Mouse (Mus musculus) brown adipose tissue, adult 24 weeks (tissue): ENCODE measurements around the gene Med11. TPM values are rescaled to one million over a fixed set of nuclear protein-coding genes. Genes with fewer than 3 reads are reported as not detected.
"Not testable (repeated sequence)": the region's sequence is repeated elsewhere in the genome, so short reads cannot be mapped to it uniquely, and the experiment has no call there.

Source experiments
- H3K27ac ChIP-seq: fragments of 200-500 bp; replicated peaks from 2 replicates; pipeline ENCODE4 v1.5.1; 2012; ENCODE audit warnings: low read depth, mild to moderate bottlenecking, low read length
- H3K4me1 ChIP-seq: fragments of 200-500 bp; 2 replicates; pipeline ENCODE4 v1.6.1; 2012; ENCODE audit warnings: low read length, mixed read lengths; ENCODE audit not compliant: control insufficient read depth, insufficient read depth, insufficient read length
- H3K4me3 ChIP-seq: fragments of 200-500 bp; 2 replicates; pipeline ENCODE4 v1.5.1; 2012; ENCODE audit warnings: low read depth, mild to moderate bottlenecking, low read length, moderate library complexity; ENCODE audit not compliant: insufficient read depth
- polyA plus RNA-seq: library from polyadenylated mRNA; stranded (reverse); fragments of >200 nt; gene quantifications from 2 replicates; pipeline ENCODE4 v1.2.4, GENCODE M21; 2012; ENCODE audit not compliant: missing spikeins, insufficient read depth, insufficient read length

The Med11 gene
- 15.0 and 16.7 TPM in 2 replicates for polyA plus RNA-seq

DNA sequence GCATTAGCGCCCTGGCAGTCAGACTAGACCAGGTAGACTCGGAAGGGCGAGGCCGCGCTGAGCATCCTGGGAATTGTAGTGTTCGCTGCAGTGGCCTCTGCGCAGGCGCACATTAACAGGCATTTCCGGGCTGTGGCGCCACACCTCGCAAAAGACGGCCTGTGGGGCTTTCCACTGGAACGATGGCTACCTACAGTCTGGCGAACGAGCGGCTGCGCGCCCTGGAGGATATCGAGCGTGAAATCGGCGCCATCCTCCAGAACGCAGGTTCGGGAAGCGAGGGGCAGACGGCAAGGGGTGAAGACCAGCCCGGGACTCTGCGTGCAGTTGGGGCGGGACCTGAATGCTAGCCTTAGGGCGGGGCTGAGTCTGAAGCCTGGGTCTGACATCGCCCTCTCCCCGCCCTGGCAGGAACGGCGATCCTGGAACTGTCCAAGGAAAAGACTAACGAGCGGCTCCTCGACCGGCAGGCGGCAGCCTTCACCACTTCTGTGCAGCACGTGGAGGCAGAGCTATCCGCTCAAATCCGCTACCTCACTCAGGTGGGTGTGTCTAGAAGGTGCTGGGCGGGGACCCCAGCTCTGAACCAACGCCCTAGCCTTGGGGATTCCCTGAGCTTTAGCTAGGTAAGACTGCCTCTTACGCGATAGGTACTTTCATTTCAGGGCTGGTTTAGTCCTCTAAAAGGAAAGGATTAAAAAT is at the start of gene Med11:
Gene Med11, plus strand, starts transcription at position 123 of the 702 bp plus-strand sequence.
- H3K27ac ChIP-seq: peak within 1 kb of the TSS; percentile 98
- no peaks in the 10 kb centered on the region; the same call in 1 of the 2 replicates for H3K4me1 ChIP-seq
- peak within 1 kb of the TSS; percentile 79 for H3K4me3 ChIP-seq

DNA sequence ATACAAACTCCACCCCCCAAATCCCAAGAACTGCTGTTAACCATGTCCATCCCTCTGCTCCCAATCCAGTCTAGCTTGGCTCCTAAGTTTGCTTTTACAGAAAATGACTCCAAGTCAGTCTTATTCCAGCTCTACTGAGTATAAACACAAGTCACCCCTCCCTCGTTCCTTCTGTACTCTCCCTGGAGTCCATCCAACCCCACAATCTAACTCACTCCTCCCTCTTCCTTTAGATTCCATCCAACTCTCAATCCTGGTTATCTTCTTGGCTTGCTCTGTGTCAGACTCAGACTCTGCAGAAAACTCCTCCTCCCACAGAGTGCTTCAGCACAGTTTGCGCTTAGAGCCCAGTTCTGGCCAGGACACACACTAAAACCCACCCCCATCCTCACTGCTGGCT is 48.1 kb upstream of the Med11 start:
- Histone ChIP-seq H3K4me1 (no peaks in the 10 kb centered on the region), H3K27ac (no peak overlapping the region), H3K4me3 (no peak overlapping the region)

GRCm38 (mm10) chr11:70409594-70410296 is 42.0 kb upstream of the Med11 start, which contains the start of gene Pelp1:
Gene Pelp1, minus strand, starts transcription at chr11:70410031.
- no peak within 1 kb of the TSS for H3K27ac ChIP-seq
- H3K4me1 ChIP-seq: no peaks in the 10 kb centered on the region; the same call in 1 of the 2 replicates
- peak within 1 kb of the TSS; percentile 93 for H3K4me3 ChIP-seq

DNA sequence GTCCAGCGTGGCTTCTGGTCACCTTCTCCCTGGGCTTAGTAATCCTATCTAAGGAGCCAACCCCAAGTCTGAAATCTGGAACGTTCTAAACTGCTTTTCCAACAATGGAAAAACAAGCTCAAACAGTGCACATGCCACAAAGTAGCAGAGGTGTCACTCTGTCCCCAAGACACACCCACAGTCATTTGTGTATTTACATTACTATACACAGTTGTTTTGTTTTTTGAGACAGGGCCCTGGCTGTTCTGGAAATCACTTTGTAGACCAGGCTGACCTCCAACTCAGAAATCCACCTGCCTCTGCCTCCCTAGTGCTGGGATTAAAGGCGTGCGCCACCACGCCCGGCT is 41.4 kb upstream of the Med11 start:
- H3K27ac ChIP-seq: no peak overlapping the region
- H3K4me1 ChIP-seq: no peaks in the 10 kb centered on the region; the same call in 1 of the 2 replicates
- H3K4me3 ChIP-seq: peak overlapping the region; percentile 93

GRCm38 (mm10) chr11:70412591-70412990 is 39.1 kb upstream of the Med11 start:
- Histone ChIP-seq H3K4me3 (no peak overlapping the region), H3K4me1 (no peaks in the 10 kb centered on the region; the same call in 1 of the 2 replicates), H3K27ac (no peak overlapping the region)

GRCm38 (mm10) chr11:70413961-70414360 is 37.8 kb upstream of the Med11 start:
- Histone ChIP-seq H3K27ac (no peak overlapping the region), H3K4me1 (no peaks in the 10 kb centered on the region; the same call in 1 of the 2 replicates), H3K4me3 (no peak overlapping the region)

DNA sequence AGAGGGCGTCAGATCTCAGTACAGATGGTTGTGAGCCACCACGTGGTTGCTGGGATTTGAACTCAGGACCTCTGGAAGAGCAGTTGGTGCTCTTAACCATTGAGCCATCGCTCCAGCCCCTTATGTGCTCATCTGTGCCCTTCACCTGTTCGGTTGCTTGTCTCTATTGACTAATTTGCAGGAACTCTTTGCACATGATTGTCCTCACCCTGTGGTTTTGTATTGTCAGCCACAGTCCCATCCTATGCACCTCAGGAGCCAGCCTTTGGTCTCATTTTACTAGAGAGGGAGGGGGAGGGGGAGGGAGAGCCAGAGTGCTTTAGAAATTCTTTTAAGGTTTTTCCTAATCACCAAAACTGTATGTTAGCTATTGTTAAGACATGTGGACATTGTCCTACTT is 33.5 kb upstream of the Med11 start:
- no peak overlapping the region for H3K27ac ChIP-seq
- no peaks in the 10 kb centered on the region for H3K4me1 ChIP-seq
- H3K4me3 ChIP-seq: no peak overlapping the region

GRCm38 (mm10) chr11:70419486-70419885 is 32.2 kb upstream of the Med11 start:
- no peak overlapping the region for H3K27ac ChIP-seq
- no peaks in the 10 kb centered on the region for H3K4me1 ChIP-seq
- H3K4me3 ChIP-seq: no peak overlapping the region

DNA sequence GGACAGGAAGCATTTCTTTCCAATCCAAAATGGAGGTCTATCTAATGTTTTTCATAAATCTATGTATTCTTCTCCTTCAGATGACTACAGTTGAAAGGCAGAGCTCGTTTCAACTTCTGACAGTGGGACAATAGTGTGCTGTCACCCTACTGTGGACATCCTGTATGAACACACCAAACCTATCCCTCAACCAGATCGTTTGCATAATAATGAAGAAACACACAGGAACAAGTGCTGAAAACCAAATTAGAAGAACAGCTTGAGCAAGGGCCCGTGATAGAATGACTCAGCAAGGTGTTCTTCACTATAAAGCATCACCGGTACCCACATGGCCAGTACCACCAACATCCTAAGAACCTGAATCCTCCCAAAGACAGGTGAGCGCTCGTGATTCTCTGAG is 25.1 kb upstream of the Med11 start:
- H3K4me3 ChIP-seq: not testable (repeated sequence)

GRCm38 (mm10) chr11:70431574-70431973 is 20.1 kb upstream of the Med11 start:
- Histone ChIP-seq H3K4me3 (no peak overlapping the region), H3K4me1 (no peaks in the 10 kb centered on the region), H3K27ac (no peak overlapping the region)

More for the DNA sequence above, 25.1 kb upstream of the Med11 start:
- not testable (repeated sequence) for H3K27ac ChIP-seq, H3K4me1 ChIP-seq

DNA sequence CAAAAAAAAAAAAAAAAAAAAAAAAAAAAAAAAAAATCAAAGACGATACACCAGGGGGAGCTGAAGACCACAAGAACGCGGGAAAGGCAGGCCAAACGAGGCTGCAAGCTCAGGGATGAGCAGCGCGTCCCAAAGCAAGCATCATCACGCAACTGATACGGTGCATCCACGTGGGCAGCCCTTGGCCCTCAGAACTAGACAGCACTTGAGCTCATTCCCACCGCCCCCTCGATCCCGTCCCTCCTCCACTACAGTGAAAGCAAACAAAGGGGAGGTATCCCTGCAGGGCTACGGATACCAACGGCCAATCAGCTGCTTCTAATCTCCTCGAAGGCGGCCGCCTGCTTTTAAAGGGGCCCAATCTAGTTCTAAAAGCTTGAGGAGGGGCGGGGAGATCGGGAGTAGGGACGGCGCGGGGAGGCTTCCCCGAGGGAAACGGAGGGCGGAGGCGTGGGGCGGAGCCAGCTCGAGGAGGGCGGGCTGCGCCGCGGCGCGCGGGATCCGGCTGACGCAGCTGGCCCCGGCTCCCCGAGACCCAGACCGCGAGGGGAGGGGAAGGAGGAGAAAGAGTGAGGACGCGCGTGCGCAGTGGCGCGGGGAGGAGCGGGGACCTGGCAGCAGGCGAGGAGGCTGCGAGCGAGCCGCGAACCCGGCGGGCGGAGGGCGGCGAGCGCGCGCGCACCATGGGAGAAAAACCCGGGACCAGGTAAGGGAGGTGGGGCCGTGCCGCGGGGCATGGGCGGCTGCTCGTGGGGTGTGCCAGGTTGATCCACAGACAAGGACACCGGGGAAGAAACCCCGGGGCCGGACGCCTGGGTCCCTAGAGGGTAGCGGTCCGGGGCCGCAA is 19.4 kb upstream of the Med11 start, which contains the start of gene Arrb2:
Gene Arrb2, plus strand, starts transcription at position 588 of the 847 bp plus-strand sequence.
- Histone ChIP-seq H3K4me3 (peak within 1 kb of the TSS; percentile 59), H3K27ac (peak within 1 kb of the TSS; percentile 75), H3K4me1 (no peaks in the 10 kb centered on the region)

GRCm38 (mm10) chr11:70432895-70433568 is 18.7 kb upstream of the Med11 start:
- Histone ChIP-seq H3K4me3 (peak overlapping the region; percentile 59), H3K4me1 (no peaks in the 10 kb centered on the region), H3K27ac (peak overlapping the region; percentile 75)

- peak overlapping the region; percentile 59 for H3K4me3 ChIP-seq
- peak overlapping the region; percentile 75 for H3K27ac ChIP-seq
- no peaks in the 10 kb centered on the region for H3K4me1 ChIP-seq
These were observed 18.2 kb upstream of the Med11 start for GRCm38 (mm10) chr11:70433569-70433943.

- Histone ChIP-seq H3K4me3 (peak overlapping the region; percentile 59; the same call in 1 of the 2 replicates), H3K4me1 (no peaks in the 10 kb centered on the region), H3K27ac (peak overlapping the region; percentile 56)
These were observed 17.8 kb upstream of the Med11 start for GRCm38 (mm10) chr11:70433951-70434350.
